Mouse (Mus musculus): Measurements from ENCODE around the gene Asic2. TPM values are rescaled to one million over a fixed set of nuclear protein-coding genes. Genes with fewer than 3 reads are reported as not detected.
A peak's percentile ranks its signal among the peaks of the same experiment; 100 is the strongest.

Asic2 gene
- polyA plus RNA-seq, 1 experiment from 2014 or later = 0.47 TPM

- Histone ChIP-seq H3K9ac (ENCODE audit: low read length) (no peak overlapping the region), H3K9me3 (ENCODE audit: control insufficient read depth, low read length) (no peaks in the 10 kb centered on the region), H3K36me3 (ENCODE audit: control insufficient read depth, insufficient read depth, low read length) (no peaks in the 10 kb centered on the region), H3K27ac (replicated peaks) (no peak overlapping the region), H3K27me3 (ENCODE audit: control insufficient read depth, insufficient read depth, low read length) (no peaks in the 10 kb centered on the region), H3K4me1 (replicated peaks; ENCODE audit: control insufficient read depth, insufficient read depth) (no peaks in the 10 kb centered on the region), H3K4me2 (replicated peaks; ENCODE audit: low read depth) (no peak overlapping the region), H3K4me3 (ENCODE audit: low read depth, low read length) (no peak overlapping the region)
- DNase-seq (ENCODE audit: low spot score) (no peak), ATAC-seq (ENCODE audit: low FRiP score, low TSS enrichment) (no peak)
- no peak for TF ChIP-seq EP300 (optimal IDR thresholded peaks at IDR 0.05)
- no peak for TF ChIP-seq CTCF (IDR thresholded peaks at IDR 0.05; ENCODE audit: low read depth)
- 75% methylated on average over 2 of the region's 2 CpGs for WGBS
Observed at GRCm38 (mm10) chr11:81680511-81680910, 287.7 kb downstream of the Asic2 start.

GRCm38 (mm10) chr11:81671724-81672123 is 296.5 kb downstream of the Asic2 start:
- DNase-seq (ENCODE audit: low spot score) = no peak
- H3K9ac ChIP-seq (ENCODE audit: low read length) = no peak overlapping the region
- TF ChIP-seq EP300 (optimal IDR thresholded peaks at IDR 0.05) = no peak
- peak; percentile 36 for TF ChIP-seq CTCF (IDR thresholded peaks at IDR 0.05; ENCODE audit: low read depth)
- no peak overlapping the region for H3K4me3 ChIP-seq (ENCODE audit: low read depth, low read length)
- no peaks in the 10 kb centered on the region for H3K36me3 ChIP-seq (ENCODE audit: control insufficient read depth, insufficient read depth, low read length)
- no peaks in the 10 kb centered on the region for H3K9me3 ChIP-seq (ENCODE audit: control insufficient read depth, low read length)
- no peaks in the 10 kb centered on the region for H3K4me1 ChIP-seq (replicated peaks; ENCODE audit: control insufficient read depth, insufficient read depth)
- H3K4me2 ChIP-seq (replicated peaks; ENCODE audit: low read depth) = no peak overlapping the region
- no peaks in the 10 kb centered on the region for H3K27me3 ChIP-seq (ENCODE audit: control insufficient read depth, insufficient read depth, low read length)
- no peak for ATAC-seq (ENCODE audit: low FRiP score, low TSS enrichment)
- no peak overlapping the region for H3K27ac ChIP-seq (replicated peaks)

- DNase-seq (ENCODE audit: low spot score) (no peak), ATAC-seq (ENCODE audit: low FRiP score, low TSS enrichment) (no peak)
- no peak overlapping the region for H3K9ac ChIP-seq (ENCODE audit: low read length)
- no peaks in the 10 kb centered on the region for H3K4me1 ChIP-seq (replicated peaks; ENCODE audit: control insufficient read depth, insufficient read depth)
- no peak overlapping the region for H3K4me3 ChIP-seq (ENCODE audit: low read depth, low read length)
- no peaks in the 10 kb centered on the region for H3K27me3 ChIP-seq (ENCODE audit: control insufficient read depth, insufficient read depth, low read length)
- H3K9me3 ChIP-seq (ENCODE audit: control insufficient read depth, low read length) = no peaks in the 10 kb centered on the region
- WGBS = 51% methylated on average over 3 of the region's 3 CpGs
- H3K36me3 ChIP-seq (ENCODE audit: control insufficient read depth, insufficient read depth, low read length) = no peaks in the 10 kb centered on the region
- H3K4me2 ChIP-seq (replicated peaks; ENCODE audit: low read depth) = no peak overlapping the region
- TF ChIP-seq CTCF (IDR thresholded peaks at IDR 0.05; ENCODE audit: low read depth) (no peak), EP300 (optimal IDR thresholded peaks at IDR 0.05) (no peak)
- H3K27ac ChIP-seq (replicated peaks) = no peak overlapping the region
Observed at GRCm38 (mm10) chr11:81670436-81670835, 297.8 kb downstream of the Asic2 start.

- 58% methylated on average over 1 of the region's 1 CpGs for WGBS
- no peaks in the 10 kb centered on the region for H3K9me3 ChIP-seq (ENCODE audit: control insufficient read depth, low read length)
Observed at GRCm38 (mm10) chr11:81658850-81659249, 309.4 kb downstream of the Asic2 start.

GRCm38 (mm10) chr11:81657121-81657520 is 311.1 kb downstream of the Asic2 start:
- H3K4me3 ChIP-seq (ENCODE audit: low read depth, low read length) = no peak overlapping the region
- H3K27me3 ChIP-seq (ENCODE audit: control insufficient read depth, insufficient read depth, low read length) = no peaks in the 10 kb centered on the region
- DNase-seq (ENCODE audit: low spot score) = no peak
- no peak overlapping the region for H3K9ac ChIP-seq (ENCODE audit: low read length)
- H3K4me1 ChIP-seq (replicated peaks; ENCODE audit: control insufficient read depth, insufficient read depth) = no peaks in the 10 kb centered on the region
- no peak overlapping the region for H3K4me2 ChIP-seq (replicated peaks; ENCODE audit: low read depth)
- no peak overlapping the region for H3K27ac ChIP-seq (replicated peaks)
- 24% methylated on average over 2 of the region's 2 CpGs for WGBS
- ATAC-seq (ENCODE audit: low FRiP score, low TSS enrichment) = no peak
- no peak for TF ChIP-seq EP300 (optimal IDR thresholded peaks at IDR 0.05)
- no peak for TF ChIP-seq CTCF (IDR thresholded peaks at IDR 0.05; ENCODE audit: low read depth)
- H3K36me3 ChIP-seq (ENCODE audit: control insufficient read depth, insufficient read depth, low read length) = no peaks in the 10 kb centered on the region
- H3K9me3 ChIP-seq (ENCODE audit: control insufficient read depth, low read length) = no peaks in the 10 kb centered on the region

More at GRCm38 (mm10) chr11:81658850-81659249, 309.4 kb downstream of the Asic2 start:
- Histone ChIP-seq H3K4me1 (replicated peaks; ENCODE audit: control insufficient read depth, insufficient read depth) (no peaks in the 10 kb centered on the region), H3K27me3 (ENCODE audit: control insufficient read depth, insufficient read depth, low read length) (no peaks in the 10 kb centered on the region), H3K4me2 (replicated peaks; ENCODE audit: low read depth) (no peak overlapping the region), H3K36me3 (ENCODE audit: control insufficient read depth, insufficient read depth, low read length) (no peaks in the 10 kb centered on the region), H3K9ac (ENCODE audit: low read length) (no peak overlapping the region), H3K27ac (replicated peaks) (no peak overlapping the region), H3K4me3 (ENCODE audit: low read depth, low read length) (no peak overlapping the region)
- no peak for ATAC-seq (ENCODE audit: low FRiP score, low TSS enrichment)
- no peak for DNase-seq (ENCODE audit: low spot score)
- TF ChIP-seq CTCF (IDR thresholded peaks at IDR 0.05; ENCODE audit: low read depth) = no peak
- no peak for TF ChIP-seq EP300 (optimal IDR thresholded peaks at IDR 0.05)

GRCm38 (mm10) chr11:81647828-81648227 is 320.4 kb downstream of the Asic2 start:
- Histone ChIP-seq H3K4me3 (ENCODE audit: low read depth, low read length) (no peak overlapping the region), H3K4me2 (replicated peaks; ENCODE audit: low read depth) (no peak overlapping the region), H3K4me1 (replicated peaks; ENCODE audit: control insufficient read depth, insufficient read depth) (no peaks in the 10 kb centered on the region), H3K36me3 (ENCODE audit: control insufficient read depth, insufficient read depth, low read length) (no peaks in the 10 kb centered on the region), H3K27ac (replicated peaks) (no peak overlapping the region), H3K27me3 (ENCODE audit: control insufficient read depth, insufficient read depth, low read length) (no peaks in the 10 kb centered on the region), H3K9ac (ENCODE audit: low read length) (no peak overlapping the region), H3K9me3 (ENCODE audit: control insufficient read depth, low read length) (no peaks in the 10 kb centered on the region)
- ATAC-seq (ENCODE audit: low FRiP score, low TSS enrichment) (no peak), DNase-seq (ENCODE audit: low spot score) (no peak)
- 22% methylated on average over 4 of the region's 4 CpGs for WGBS
- TF ChIP-seq EP300 (optimal IDR thresholded peaks at IDR 0.05) (no peak), CTCF (IDR thresholded peaks at IDR 0.05; ENCODE audit: low read depth) (no peak)

Measured in stomach, postnatal 0 days (tissue).